Mouse (Mus musculus): ENCODE measurements at regions not wholly inside any gene's neighbourhood (a gene's known extent, or its start where the extent isn't known, plus 50 kb on each side); places are given as distances from the start of the nearest gene placed in this dataset.

- no peak for ATAC-seq (replicated peaks; ENCODE audit: insufficient number of reproducible peaks, low FRiP score, low TSS enrichment, poor library complexity, severe bottlenecking)
These were observed 1022.1 kb downstream of the Adgrl2 start for GRCm38 (mm10) chr3:147968271-147968670.

- no peak for ATAC-seq (replicated peaks; ENCODE audit: insufficient number of reproducible peaks, low FRiP score, low TSS enrichment, poor library complexity, severe bottlenecking)
These were observed 1022.5 kb downstream of the Adgrl2 start for GRCm38 (mm10) chr3:147967866-147968265.

- no peak for ATAC-seq (replicated peaks; ENCODE audit: insufficient number of reproducible peaks, low FRiP score, low TSS enrichment, poor library complexity, severe bottlenecking)
These were observed 1023.1 kb downstream of the Adgrl2 start for GRCm38 (mm10) chr3:147967261-147967660.

- ATAC-seq (replicated peaks; ENCODE audit: insufficient number of reproducible peaks, low FRiP score, low TSS enrichment, poor library complexity, severe bottlenecking): no peak
These were observed 1023.5 kb downstream of the Adgrl2 start for GRCm38 (mm10) chr3:147966827-147967226.

GRCm38 (mm10) chr3:147966379-147966778 lies 1024.0 kb downstream of the Adgrl2 start:
- no peak for ATAC-seq (replicated peaks; ENCODE audit: insufficient number of reproducible peaks, low FRiP score, low TSS enrichment, poor library complexity, severe bottlenecking)

- ATAC-seq (replicated peaks; ENCODE audit: insufficient number of reproducible peaks, low FRiP score, low TSS enrichment, poor library complexity, severe bottlenecking): no peak
These were observed 1026.5 kb downstream of the Adgrl2 start for GRCm38 (mm10) chr3:147963698-147964476.

- ATAC-seq (replicated peaks; ENCODE audit: insufficient number of reproducible peaks, low FRiP score, low TSS enrichment, poor library complexity, severe bottlenecking): no peak
These were observed 1042.2 kb downstream of the Adgrl2 start for GRCm38 (mm10) chr3:147948041-147948592.

GRCm38 (mm10) chr3:147943314-147943713 lies 1047.0 kb downstream of the Adgrl2 start:
- ATAC-seq (replicated peaks; ENCODE audit: insufficient number of reproducible peaks, low FRiP score, low TSS enrichment, poor library complexity, severe bottlenecking): no peak

- no peak for ATAC-seq (replicated peaks; ENCODE audit: insufficient number of reproducible peaks, low FRiP score, low TSS enrichment, poor library complexity, severe bottlenecking)
These were observed 1059.5 kb downstream of the Adgrl2 start for GRCm38 (mm10) chr3:147930811-147931251.

GRCm38 (mm10) chr3:147920181-147920580 lies 1068.0 kb downstream of the Ttll7 start:
- ATAC-seq (replicated peaks; ENCODE audit: insufficient number of reproducible peaks, low FRiP score, low TSS enrichment, poor library complexity, severe bottlenecking): no peak

GRCm38 (mm10) chr3:147919701-147920100 lies 1067.5 kb downstream of the Ttll7 start:
- no peak for ATAC-seq (replicated peaks; ENCODE audit: insufficient number of reproducible peaks, low FRiP score, low TSS enrichment, poor library complexity, severe bottlenecking)

- ATAC-seq (replicated peaks; ENCODE audit: insufficient number of reproducible peaks, low FRiP score, low TSS enrichment, poor library complexity, severe bottlenecking): no peak
These were observed 1067.0 kb downstream of the Ttll7 start for GRCm38 (mm10) chr3:147919146-147919545.

- ATAC-seq (replicated peaks; ENCODE audit: insufficient number of reproducible peaks, low FRiP score, low TSS enrichment, poor library complexity, severe bottlenecking): no peak
These were observed 1044.6 kb downstream of the Ttll7 start for GRCm38 (mm10) chr3:147896751-147897150.

- ATAC-seq (replicated peaks; ENCODE audit: insufficient number of reproducible peaks, low FRiP score, low TSS enrichment, poor library complexity, severe bottlenecking): no peak
These were observed 1039.5 kb downstream of the Ttll7 start for GRCm38 (mm10) chr3:147891682-147892081.

- no peak for ATAC-seq (replicated peaks; ENCODE audit: insufficient number of reproducible peaks, low FRiP score, low TSS enrichment, poor library complexity, severe bottlenecking)
These were observed 1034.2 kb downstream of the Ttll7 start for GRCm38 (mm10) chr3:147886261-147886893.

GRCm38 (mm10) chr3:147882936-147883645 lies 1030.9 kb downstream of the Ttll7 start:
- ATAC-seq (replicated peaks; ENCODE audit: insufficient number of reproducible peaks, low FRiP score, low TSS enrichment, poor library complexity, severe bottlenecking): no peak

- no peak for ATAC-seq (replicated peaks; ENCODE audit: insufficient number of reproducible peaks, low FRiP score, low TSS enrichment, poor library complexity, severe bottlenecking)
These were observed 1026.5 kb downstream of the Ttll7 start for GRCm38 (mm10) chr3:147878690-147879089.

- ATAC-seq (replicated peaks; ENCODE audit: insufficient number of reproducible peaks, low FRiP score, low TSS enrichment, poor library complexity, severe bottlenecking): no peak
These were observed 1016.1 kb downstream of the Ttll7 start for GRCm38 (mm10) chr3:147868281-147868680.

- ATAC-seq (replicated peaks; ENCODE audit: insufficient number of reproducible peaks, low FRiP score, low TSS enrichment, poor library complexity, severe bottlenecking): no peak
These were observed 1001.2 kb downstream of the Ttll7 start for GRCm38 (mm10) chr3:147853346-147853745.

All from monocyte, adult 5-6 weeks (primary cell).